Mouse (Mus musculus) ES-E14 (cell line): ENCODE results near the gene Aqp11. TPM values are rescaled to one million over a fixed set of nuclear protein-coding genes. Genes with fewer than 3 reads are reported as not detected.

ENCODE experiments used
- DNase-seq: peaks from one replicate; pipeline ENCODE4 v3.0.0-alpha.2; 2013; ENCODE audit warnings: low read depth, low spot score
- H3K27ac ChIP-seq: 2 replicates; pipeline ENCODE4 v1.5.1; 2012; ENCODE audit warnings: low read depth, mild to moderate bottlenecking, low read length, moderate library complexity, mixed read lengths; ENCODE audit not compliant: poor library complexity, insufficient read depth, severe bottlenecking
- H3K36me3 ChIP-seq: 2 replicates; pipeline ENCODE4 v1.6.1; 2012; ENCODE audit warnings: mild to moderate bottlenecking, low read length, moderate library complexity, mixed read lengths; ENCODE audit not compliant: control insufficient read depth, poor library complexity, insufficient read depth, severe bottlenecking
- H3K4me1 ChIP-seq, 2 experiments: fragments of 150-350 bp in 1 of 2; sonication (generic) in 1 of 2; 2 replicates each; pipeline ENCODE4 v1.6.1; 2012; ENCODE audit warnings: low read length in 2 of 2, mild to moderate bottlenecking in 1 of 2, mixed read lengths in 1 of 2; ENCODE audit not compliant: control insufficient read depth in 2 of 2, insufficient read depth in 2 of 2, poor library complexity in 1 of 2
- H3K4me3 ChIP-seq, 2 experiments: fragments of 150-350 bp in 1 of 2; sonication (generic) in 1 of 2; 2 replicates each; pipeline ENCODE4 v1.5.1; 2012; ENCODE audit warnings: low read length in 2 of 2, low read depth in 1 of 2, mild to moderate bottlenecking in 1 of 2, mixed read lengths in 1 of 2; ENCODE audit not compliant: insufficient read depth in 1 of 2, poor library complexity in 1 of 2, severe bottlenecking in 1 of 2
- H3K9ac ChIP-seq: 2 replicates; pipeline ENCODE4 v1.6.1; 2012; ENCODE audit warnings: low read depth, mild to moderate bottlenecking, low read length, mixed read lengths; ENCODE audit not compliant: poor library complexity, insufficient read depth, severe bottlenecking
- H3K9me3 ChIP-seq: fragments of 150-350 bp; sonication (generic); 2 replicates; pipeline ENCODE4 v1.6.1; 2012; ENCODE audit warnings: low read depth, mild to moderate bottlenecking, low read length; ENCODE audit not compliant: control insufficient read depth, insufficient read depth
- CHD2 ChIP-seq: IDR thresholded peaks from 2 replicates; pipeline ENCODE4 v1.6.1; 2014; ENCODE audit warnings: mild to moderate bottlenecking, low read depth, low read length, inconsistent platforms
- HCFC1 ChIP-seq: IDR thresholded peaks from 2 replicates; pipeline ENCODE4 v1.6.1; 2012; ENCODE audit warnings: low read length, inconsistent platforms, borderline replicate concordance; ENCODE audit not compliant: insufficient read depth
- MAFK ChIP-seq: IDR thresholded peaks from 2 replicates; pipeline ENCODE4 v1.6.1; 2014; ENCODE audit warnings: mild to moderate bottlenecking, low read depth, low read length, inconsistent platforms; ENCODE audit not compliant: insufficient read depth
- ZC3H11A ChIP-seq: IDR thresholded peaks from 2 replicates; pipeline ENCODE4 v1.6.1; 2012; ENCODE audit warnings: low read depth, mild to moderate bottlenecking, inconsistent platforms, low read length, borderline replicate concordance
- ZNF384 ChIP-seq: IDR thresholded peaks from 2 replicates; pipeline ENCODE4 v1.6.1; 2012; ENCODE audit warnings: low read depth, low read length, inconsistent platforms
- in situ Hi-C, 2 experiments: fragments of 600-800 bp; cut with MboI; formaldehyde crosslinking; loops; one replicate each; pipeline ENCODE4 v1.15.1; 2025; ENCODE audit warnings: low sequenced_read_pairs in 2 of 2, inconsistent platforms in 1 of 2; ENCODE audit not compliant: unreplicated experiment in 2 of 2
- total RNA-seq: library from RNA; depleted of rRNA; stranded (reverse); fragments of 300-350 nt; gene quantifications from 2 replicates; pipeline ENCODE4 v1.2.3, GENCODE M21; 2012

The Aqp11 gene
- total RNA-seq, 1 experiment, result 3.6 TPM

- Histone ChIP-seq H3K27ac (no peak overlapping the region), H3K9ac (no peak overlapping the region; the same call in 1 of the 2 replicates), H3K4me3 (peak overlapping the region in 1 of 2 experiments; percentile 30; a peak in 1 of 4 replicates), H3K9me3 (no peaks in the 10 kb centered on the region), H3K4me1 (peaks cover 2 to 3% of the 10 kb centered on the region in 2 experiments; a peak in 2 of 4 replicates), H3K36me3 (no peaks in the 10 kb centered on the region)
- no peak for DNase-seq
- in situ Hi-C loops, result loop anchor here (5.0 to 10.0 kb wide), 2 partner anchors 234 to 366 kb away; partner anchors contain the start of gene Myo7a (in 1 of the 2)
- TF ChIP-seq HCFC1 (no peak), ZNF384 (no peak)
These were observed 10.6 kb upstream of the Aqp11 start for GRCm38 (mm10) chr7:97748527-97749206.

GRCm38 (mm10) chr7:97747787-97748497, 9.9 kb upstream of the Aqp11 start:
- no peak overlapping the region for H3K9ac ChIP-seq
- peaks cover 2 to 3% of the 10 kb centered on the region in 2 experiments; a peak in 2 of 4 replicates for H3K4me1 ChIP-seq
- H3K27ac ChIP-seq, result no peak overlapping the region
- in situ Hi-C loops, result loop anchor here (5.0 to 10.0 kb wide), 2 partner anchors 234 to 367 kb away; partner anchors contain the start of gene Myo7a (in 1 of the 2)
- H3K4me3 ChIP-seq, result no peak overlapping the region
- peak; percentile 56; the same call in 1 of the 2 replicates for TF ChIP-seq ZNF384
- peak; percentile 83; the same call in 1 of the 2 replicates for TF ChIP-seq ZC3H11A
- no peak for TF ChIP-seq CHD2
- no peaks in the 10 kb centered on the region for H3K36me3 ChIP-seq
- DNase-seq, result no peak
- no peaks in the 10 kb centered on the region for H3K9me3 ChIP-seq

- Histone ChIP-seq H3K9me3 (no peaks in the 10 kb centered on the region), H3K36me3 (no peaks in the 10 kb centered on the region), H3K9ac (no peak overlapping the region), H3K27ac (no peak overlapping the region), H3K4me3 (no peak overlapping the region), H3K4me1 (peaks cover 2 to 7% of the 10 kb centered on the region in 2 experiments; a peak in 2 of 4 replicates)
- in situ Hi-C loops, result loop anchor here (5.0 to 10.0 kb wide), 2 partner anchors 235 to 368 kb away; partner anchors contain the start of gene Myo7a (in 1 of the 2)
- TF ChIP-seq ZNF384, result no peak
- no peak for TF ChIP-seq HCFC1
- TF ChIP-seq CHD2, result no peak
- TF ChIP-seq ZC3H11A, result no peak
- TF ChIP-seq MAFK, result no peak
- no peak for DNase-seq
These were observed 9.2 kb upstream of the Aqp11 start for GRCm38 (mm10) chr7:97747176-97747707.

GRCm38 (mm10) chr7:97745299-97745698, 7.2 kb upstream of the Aqp11 start:
- no peak for TF ChIP-seq HCFC1
- peak; percentile 85 for TF ChIP-seq ZC3H11A
- TF ChIP-seq CHD2, result no peak
- no peak for TF ChIP-seq MAFK
- TF ChIP-seq ZNF384, result peak; percentile 88
- H3K4me3 ChIP-seq, result no peak overlapping the region
- no peak overlapping the region for H3K27ac ChIP-seq
- in situ Hi-C loops, result loop anchor here (5.0 to 10.0 kb wide), 2 partner anchors 237 to 370 kb away; partner anchors contain the start of gene Myo7a (in 1 of the 2)
- peak; percentile 66 for DNase-seq
- H3K9me3 ChIP-seq, result no peaks in the 10 kb centered on the region
- H3K4me1 ChIP-seq, result peaks cover 9 to 11% of the 10 kb centered on the region in 2 experiments; a peak in 3 of 4 replicates
- no peaks in the 10 kb centered on the region for H3K36me3 ChIP-seq
- H3K9ac ChIP-seq, result no peak overlapping the region
